Mouse (Mus musculus) erythroblast, embryonic 14.5 days (primary cell): ENCODE data around the gene Camk1d. TPM values are rescaled to one million over a fixed set of nuclear protein-coding genes. Genes with fewer than 3 reads are reported as not detected.

Experiments
- H3K27me3 ChIP-seq: 2 replicates; pipeline ENCODE4 v1.6.1; 2012; ENCODE audit warnings: inconsistent platforms; ENCODE audit not compliant: control insufficient read depth
- H3K36me3 ChIP-seq: 2 replicates; pipeline ENCODE4 v1.6.1; 2012; ENCODE audit warnings: mild to moderate bottlenecking, inconsistent platforms; ENCODE audit not compliant: control insufficient read depth
- H3K4me1 ChIP-seq: 2 replicates; pipeline ENCODE4 v1.6.1; 2012; ENCODE audit warnings: inconsistent platforms; ENCODE audit not compliant: control insufficient read depth
- H3K4me3 ChIP-seq: replicated peaks from 2 replicates; pipeline ENCODE3; 2012; ENCODE audit warnings: moderate library complexity, mild to moderate bottlenecking, inconsistent platforms
- H3K9me3 ChIP-seq: 2 replicates; pipeline ENCODE4 v1.6.1; 2012; ENCODE audit warnings: low read length, inconsistent platforms, mixed read lengths; ENCODE audit not compliant: control insufficient read depth
- GATA1 ChIP-seq: IDR thresholded peaks from 2 replicates; pipeline ENCODE4 v1.6.1; 2012; ENCODE audit warnings: low read length, inconsistent platforms, mixed read lengths
- TAL1 ChIP-seq: IDR thresholded peaks from 3 replicates; pipeline ENCODE4 v1.6.1; 2012; ENCODE audit warnings: low read length, inconsistent platforms, mixed read lengths
- polyA plus RNA-seq: library from polyadenylated mRNA; stranded (reverse); fragments of >175 nt; gene quantifications from 2 replicates; pipeline ENCODE4 v1.2.3, GENCODE M21; 2012

Gene Camk1d
- polyA plus RNA-seq, 1 experiment = 0.02 TPM

- TF ChIP-seq TAL1 (no peak), GATA1 (no peak)
- Histone ChIP-seq H3K36me3 (no peaks in the 10 kb centered on the region), H3K4me3 (no peak overlapping the region), H3K4me1 (no peaks in the 10 kb centered on the region), H3K27me3 (no peaks in the 10 kb centered on the region), H3K9me3 (no peaks in the 10 kb centered on the region)
Measured at GRCm38 (mm10) chr2:5577399-5578129, 136.8 kb downstream of the Camk1d start.

GRCm38 (mm10) chr2:5572314-5573006 is 141.9 kb downstream of the Camk1d start:
- TF ChIP-seq TAL1 (no peak), GATA1 (no peak)
- no peaks in the 10 kb centered on the region for H3K27me3 ChIP-seq
- H3K4me3 ChIP-seq = no peak overlapping the region
- H3K36me3 ChIP-seq = no peaks in the 10 kb centered on the region
- H3K9me3 ChIP-seq = no peaks in the 10 kb centered on the region
- H3K4me1 ChIP-seq = no peaks in the 10 kb centered on the region

GRCm38 (mm10) chr2:5566611-5567010 is 147.7 kb downstream of the Camk1d start:
- TF ChIP-seq GATA1 (no peak), TAL1 (no peak)
- Histone ChIP-seq H3K27me3 (no peaks in the 10 kb centered on the region), H3K4me3 (no peak overlapping the region), H3K9me3 (no peaks in the 10 kb centered on the region), H3K4me1 (no peaks in the 10 kb centered on the region), H3K36me3 (no peaks in the 10 kb centered on the region)

GRCm38 (mm10) chr2:5563685-5564084 is 150.6 kb downstream of the Camk1d start:
- Histone ChIP-seq H3K27me3 (no peaks in the 10 kb centered on the region), H3K4me1 (no peaks in the 10 kb centered on the region), H3K36me3 (no peaks in the 10 kb centered on the region), H3K9me3 (no peaks in the 10 kb centered on the region), H3K4me3 (no peak overlapping the region)
- no peak for TF ChIP-seq TAL1
- no peak for TF ChIP-seq GATA1

- no peaks in the 10 kb centered on the region for H3K36me3 ChIP-seq
- TF ChIP-seq TAL1 (no peak), GATA1 (no peak)
- no peaks in the 10 kb centered on the region for H3K4me1 ChIP-seq
- no peak overlapping the region for H3K4me3 ChIP-seq
- no peaks in the 10 kb centered on the region for H3K9me3 ChIP-seq
- no peaks in the 10 kb centered on the region for H3K27me3 ChIP-seq
Measured at GRCm38 (mm10) chr2:5561446-5561845, 152.9 kb downstream of the Camk1d start.

GRCm38 (mm10) chr2:5553264-5553663 is 161.1 kb downstream of the Camk1d start:
- Histone ChIP-seq H3K9me3 (no peaks in the 10 kb centered on the region), H3K36me3 (no peaks in the 10 kb centered on the region), H3K4me3 (no peak overlapping the region), H3K27me3 (no peaks in the 10 kb centered on the region), H3K4me1 (no peaks in the 10 kb centered on the region)
- TF ChIP-seq TAL1 (no peak), GATA1 (no peak)

- Histone ChIP-seq H3K36me3 (no peaks in the 10 kb centered on the region), H3K4me1 (no peaks in the 10 kb centered on the region), H3K27me3 (no peaks in the 10 kb centered on the region), H3K4me3 (no peak overlapping the region), H3K9me3 (no peaks in the 10 kb centered on the region)
- TF ChIP-seq GATA1 = no peak
- TF ChIP-seq TAL1 = no peak
Measured at GRCm38 (mm10) chr2:5551758-5552255, 162.5 kb downstream of the Camk1d start.

- Histone ChIP-seq H3K27me3 (no peaks in the 10 kb centered on the region), H3K4me3 (no peak overlapping the region), H3K4me1 (no peaks in the 10 kb centered on the region), H3K9me3 (no peaks in the 10 kb centered on the region), H3K36me3 (no peaks in the 10 kb centered on the region)
- TF ChIP-seq TAL1 = no peak
- TF ChIP-seq GATA1 = no peak
Measured at GRCm38 (mm10) chr2:5549334-5549733, 165.0 kb downstream of the Camk1d start.

GRCm38 (mm10) chr2:5548872-5549271 is 165.4 kb downstream of the Camk1d start:
- TF ChIP-seq GATA1 (no peak), TAL1 (no peak)
- H3K4me3 ChIP-seq = no peak overlapping the region
- H3K36me3 ChIP-seq = no peaks in the 10 kb centered on the region
- no peaks in the 10 kb centered on the region for H3K27me3 ChIP-seq
- no peaks in the 10 kb centered on the region for H3K9me3 ChIP-seq
- H3K4me1 ChIP-seq = no peaks in the 10 kb centered on the region
